Mouse (Mus musculus) layer of hippocampus, adult 8-10 months (tissue): Measurements from ENCODE around the gene Tepsin. TPM values are rescaled to one million over a fixed set of nuclear protein-coding genes. Genes with fewer than 3 reads are reported as not detected.

Source experiments
- DNase-seq, 2 experiments: peaks; one replicate each; pipeline ENCODE4 v3.0.0; 2022; ENCODE audit warnings: low spot score in 2 of 2
- total RNA-seq, 4 experiments: library from RNA; stranded (reverse); gene quantifications; 2 replicates each; pipeline ENCODE4 v1.2.4; 2022

Tepsin gene
- 10 to 100 TPM; 17.7 to 18.2 (median 18.0) TPM for total RNA-seq

DNA sequence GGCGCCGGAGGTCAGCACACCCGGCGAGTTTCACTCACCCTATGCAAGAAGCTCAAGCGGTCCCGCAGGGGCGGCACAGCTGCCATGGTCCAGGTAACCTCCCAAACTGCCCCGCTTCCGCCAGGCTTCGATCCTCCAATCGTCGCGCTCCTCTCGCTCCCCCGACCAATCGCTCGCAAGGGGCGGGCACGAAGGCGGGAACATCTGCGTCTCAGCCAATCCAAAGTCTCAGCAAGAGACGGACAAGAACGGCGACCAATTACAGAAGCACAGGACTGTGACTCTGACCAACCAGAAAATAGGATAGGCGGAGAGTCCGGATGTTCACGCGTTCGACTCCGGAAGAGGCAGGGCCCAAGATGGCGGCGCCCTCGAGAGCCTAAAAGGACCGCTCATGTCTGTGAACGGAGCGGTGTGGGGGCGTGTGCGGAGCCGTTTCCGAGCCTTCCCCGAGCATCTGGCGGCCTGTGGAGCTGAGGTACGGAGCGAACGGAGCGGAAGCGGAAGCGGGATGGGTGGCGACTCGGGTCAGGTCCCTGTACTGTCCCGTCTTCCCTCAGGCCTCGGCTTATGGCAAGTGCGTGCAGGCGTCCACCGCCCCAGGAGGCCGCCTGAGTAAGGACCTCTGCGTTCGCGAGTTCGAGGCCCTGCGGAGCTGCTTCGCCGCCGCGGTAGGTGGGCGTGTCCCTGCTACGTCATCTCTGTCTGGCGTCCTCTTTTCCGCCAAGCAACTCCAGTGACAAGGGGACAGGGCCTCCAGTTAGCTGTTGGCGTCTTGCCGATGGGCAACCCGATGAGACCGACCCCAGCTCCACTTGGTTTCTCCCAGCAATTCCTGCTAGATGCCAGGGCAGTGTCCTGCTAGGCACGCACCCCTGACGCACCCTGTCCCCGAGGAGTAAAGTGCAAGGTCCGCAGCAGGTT lies at the start of gene Tepsin, which contains the start of gene Ndufaf8:
Tepsin (minus strand) TSS at position 144 of the 924 bp plus-strand sequence.
Ndufaf8 (plus strand) TSS at position 341 of the 924 bp plus-strand sequence.
- DNase-seq, result peak; percentile 99 to 100

DNA sequence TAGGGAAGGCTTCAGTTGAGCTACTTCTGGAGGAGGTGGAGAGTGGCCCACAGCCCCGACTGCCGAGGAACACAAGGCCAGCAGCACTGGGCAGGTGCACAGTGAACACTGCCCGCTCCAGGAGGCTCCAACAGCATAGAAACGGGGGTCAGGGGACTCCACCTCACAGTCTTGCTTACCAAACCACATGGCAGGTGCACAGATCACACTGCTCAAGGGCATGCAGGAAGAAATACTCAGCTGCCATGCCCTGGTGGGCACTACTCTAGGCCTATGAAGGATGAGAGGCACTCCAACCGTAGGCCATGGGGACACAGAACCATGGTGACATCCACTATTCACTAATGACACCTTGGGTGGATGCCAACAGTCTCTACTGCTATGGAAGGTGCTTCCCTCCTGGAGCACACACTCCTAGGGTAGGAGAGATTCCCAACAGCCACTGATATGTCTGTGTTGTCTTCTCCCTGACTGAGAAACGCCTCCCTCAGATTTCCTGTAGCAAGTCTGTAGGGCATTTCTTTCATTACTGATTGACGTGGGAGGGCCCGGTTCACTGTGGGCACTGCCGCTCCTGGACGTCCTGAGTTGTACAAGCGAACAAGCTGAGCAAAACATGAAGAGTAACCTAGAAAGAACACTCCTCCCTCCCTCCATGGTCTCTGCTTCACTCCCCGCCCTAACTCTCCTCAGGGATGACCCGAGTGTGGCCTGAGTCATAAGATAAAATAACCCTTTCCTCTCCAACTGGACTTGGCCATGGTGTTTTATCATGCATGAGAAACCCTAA lies 45.4 kb upstream of the Tepsin start:
- DNase-seq, result no peak

DNA sequence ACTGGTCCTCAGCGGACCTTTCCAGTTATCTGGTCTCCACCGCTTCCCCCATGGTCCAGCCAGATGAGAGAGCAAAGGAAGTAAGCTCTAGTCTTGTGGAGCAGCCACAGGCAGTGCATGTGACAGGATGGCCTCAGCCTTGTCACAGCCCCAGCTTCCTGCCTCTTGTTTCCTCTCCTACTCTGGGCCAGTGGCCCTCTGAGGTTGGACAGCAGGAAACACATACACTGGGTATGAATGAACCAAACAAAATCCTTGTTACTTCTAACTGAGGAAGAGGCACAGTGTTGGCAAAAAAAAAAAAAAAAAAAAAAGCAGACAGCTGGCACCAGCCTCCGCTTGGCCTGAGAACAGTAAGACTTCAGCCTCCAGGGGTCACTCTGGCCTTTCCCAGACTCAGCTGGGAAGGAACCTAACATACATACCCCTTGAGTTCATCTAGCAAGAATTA lies 44.1 kb upstream of the Tepsin start:
- DNase-seq, result peak in 1 of 2 experiments; percentile 40

DNA sequence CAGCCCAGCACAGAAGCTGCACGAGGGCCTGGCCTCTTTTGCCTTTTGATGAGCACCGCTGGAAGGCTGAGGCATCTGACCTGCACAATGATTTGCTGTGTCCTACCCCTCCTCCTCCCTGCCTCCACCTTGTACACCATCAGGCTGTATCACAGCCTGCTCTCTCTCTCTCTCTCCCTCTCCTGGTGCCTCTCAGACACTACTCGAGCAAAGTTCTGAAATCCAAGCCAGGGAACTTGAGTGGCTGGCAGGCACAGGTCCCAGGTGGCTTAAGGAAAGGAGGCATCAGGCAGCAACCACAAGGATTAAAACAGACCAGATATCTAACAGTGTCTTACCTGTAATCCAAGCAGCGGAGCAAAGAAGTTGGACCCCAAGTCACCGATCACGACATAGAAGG lies 41.7 kb upstream of the Tepsin start:
- no peak for DNase-seq

DNA sequence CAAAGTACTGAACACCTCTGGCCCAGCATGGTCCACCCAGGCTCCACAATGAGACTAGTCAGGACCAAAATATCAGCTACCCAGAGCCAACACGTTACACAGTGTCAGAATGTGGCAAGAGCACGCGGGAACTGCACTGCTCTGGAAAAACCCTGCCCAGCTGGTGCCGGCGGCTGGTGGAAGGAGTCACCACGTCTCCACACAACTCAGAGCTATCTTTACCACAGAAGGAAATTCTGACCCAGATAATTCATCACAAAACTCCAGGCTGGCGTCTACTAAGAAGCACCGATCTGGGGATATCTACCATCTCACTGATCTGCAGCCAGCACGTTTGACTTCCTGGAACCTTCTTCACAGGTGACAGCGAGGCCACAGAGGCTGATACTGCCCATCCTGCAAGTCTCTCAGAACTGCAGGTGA lies 40.8 kb upstream of the Tepsin start:
- no peak for DNase-seq

DNA sequence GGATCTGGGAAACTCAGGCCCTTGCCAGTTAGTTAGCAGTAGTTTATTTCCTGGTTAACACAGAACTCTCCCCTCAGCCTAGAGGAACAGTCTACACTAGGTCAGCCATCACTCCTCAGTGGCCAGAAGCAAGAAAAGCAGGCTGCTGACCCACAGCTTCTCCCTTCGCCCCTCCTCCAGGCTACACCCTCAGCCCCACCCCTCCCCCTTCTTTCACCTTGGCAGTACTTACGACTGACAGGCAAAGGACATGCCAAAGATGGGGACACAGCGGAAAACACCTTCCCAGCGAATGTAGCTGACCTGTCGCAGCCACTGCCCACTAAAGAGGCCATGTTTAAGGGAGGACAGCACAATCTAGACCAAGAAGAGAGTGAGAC lies 39.1 kb upstream of the Tepsin start:
- no peak for DNase-seq

DNA sequence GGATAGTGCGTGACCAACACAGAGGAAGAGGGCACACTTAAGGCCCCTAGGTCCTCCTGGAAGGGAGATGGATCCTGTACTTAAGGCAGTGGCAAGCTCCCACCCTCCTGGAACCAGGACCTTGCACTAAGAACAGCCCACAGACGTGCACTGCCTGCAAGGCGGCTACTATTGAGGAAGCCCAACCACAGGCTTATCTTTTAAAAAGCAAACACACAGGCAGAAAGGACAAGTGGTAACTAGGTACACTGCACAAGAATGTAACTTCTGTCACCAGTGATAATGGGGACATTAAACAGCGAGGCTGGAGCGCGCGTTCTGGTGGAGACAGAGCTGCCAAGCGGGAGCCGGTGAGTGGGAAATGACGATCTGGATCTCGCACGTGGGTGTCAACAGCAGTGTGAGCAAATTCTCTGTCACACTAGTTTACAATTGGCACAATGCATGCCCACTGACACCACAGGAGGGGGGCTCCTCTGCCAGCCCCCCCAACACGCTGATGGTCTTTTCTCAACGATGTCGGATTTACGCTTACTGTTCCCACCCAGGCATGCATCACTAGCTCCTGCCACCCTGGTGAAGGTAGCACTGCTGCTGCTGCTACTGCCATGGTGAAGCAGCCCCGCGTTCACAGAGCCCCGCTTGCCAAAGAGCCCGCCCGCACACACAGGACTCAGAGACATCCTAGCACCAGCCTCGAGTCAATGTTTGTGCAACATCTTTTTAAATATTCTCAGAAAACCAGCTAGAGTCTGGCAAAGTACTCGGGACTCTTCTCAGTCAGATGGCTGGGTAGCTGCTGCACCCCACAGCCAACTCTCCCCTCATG lies 38.5 kb upstream of the Tepsin start:
- DNase-seq, result peak; percentile 77 to 80

DNA sequence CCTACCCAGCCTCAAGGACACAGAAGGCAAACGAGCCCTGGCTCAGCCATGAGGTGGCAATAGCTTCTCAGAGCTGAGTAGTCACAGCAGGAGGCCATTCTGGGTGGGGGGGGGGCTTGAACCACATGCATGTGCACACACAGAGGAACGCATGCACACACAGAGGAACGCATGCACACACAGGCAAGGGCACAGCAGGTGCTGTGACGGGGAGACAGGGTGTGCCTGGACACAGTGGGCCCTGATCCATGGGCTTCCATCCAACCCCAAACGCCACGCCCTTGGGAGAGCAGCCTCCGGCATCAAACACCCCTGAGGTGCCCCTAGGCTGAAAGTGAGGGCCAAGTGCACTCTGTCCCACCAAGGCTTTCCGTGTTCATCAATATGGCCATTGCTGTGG lies 37.7 kb upstream of the Tepsin start:
- DNase-seq, result no peak

DNA sequence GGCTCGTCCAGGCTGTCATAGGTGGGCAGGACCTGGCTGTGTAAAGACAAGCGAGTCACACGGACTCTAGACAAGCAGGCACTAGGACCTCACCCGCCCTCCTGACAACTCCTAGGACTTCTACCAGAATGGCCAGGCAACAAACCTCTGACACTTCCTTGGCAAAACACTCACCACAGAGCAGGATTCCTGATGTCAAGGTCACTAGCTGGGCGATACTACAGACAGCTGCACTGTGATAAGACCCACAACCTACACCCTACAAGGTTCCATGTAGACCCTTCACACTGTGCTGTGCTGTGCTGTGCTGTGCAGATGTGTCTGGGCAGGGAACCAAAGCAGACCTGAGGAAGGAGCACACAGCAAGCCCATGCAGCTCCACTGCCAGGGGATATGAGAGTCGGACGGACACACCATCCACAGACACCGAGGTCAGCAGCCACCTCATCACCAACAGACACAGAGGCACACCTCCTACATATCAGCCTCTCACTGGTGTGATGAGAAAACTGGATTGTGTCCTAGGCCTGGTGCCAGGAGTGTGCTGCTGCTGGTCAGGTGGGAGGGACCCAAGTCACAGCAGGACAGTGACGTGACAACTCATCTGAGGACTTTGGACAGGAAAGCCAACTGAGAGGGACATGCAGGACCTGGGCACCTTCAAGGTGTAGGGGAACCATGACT lies 36.5 kb upstream of the Tepsin start:
- no peak for DNase-seq

DNA sequence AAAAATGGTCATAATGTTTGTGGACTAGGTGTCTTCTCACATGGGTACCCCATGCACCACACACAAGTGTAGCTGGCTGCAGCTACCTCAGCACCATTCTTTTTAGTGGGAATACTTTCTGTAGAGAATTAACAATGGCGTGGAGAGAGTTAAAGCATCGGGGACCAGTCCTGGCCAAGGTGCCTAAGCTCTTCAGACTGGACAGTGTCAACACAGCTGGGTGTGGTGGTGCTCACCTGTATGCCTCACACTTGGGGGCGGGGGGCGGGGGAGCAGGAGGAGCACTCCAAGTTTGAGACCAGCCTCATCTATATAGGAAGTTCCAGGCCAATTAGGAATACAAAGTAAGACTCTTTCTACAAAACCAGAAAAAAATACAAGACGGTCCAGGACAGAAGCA lies 35.6 kb upstream of the Tepsin start:
- no peak for DNase-seq

DNA sequence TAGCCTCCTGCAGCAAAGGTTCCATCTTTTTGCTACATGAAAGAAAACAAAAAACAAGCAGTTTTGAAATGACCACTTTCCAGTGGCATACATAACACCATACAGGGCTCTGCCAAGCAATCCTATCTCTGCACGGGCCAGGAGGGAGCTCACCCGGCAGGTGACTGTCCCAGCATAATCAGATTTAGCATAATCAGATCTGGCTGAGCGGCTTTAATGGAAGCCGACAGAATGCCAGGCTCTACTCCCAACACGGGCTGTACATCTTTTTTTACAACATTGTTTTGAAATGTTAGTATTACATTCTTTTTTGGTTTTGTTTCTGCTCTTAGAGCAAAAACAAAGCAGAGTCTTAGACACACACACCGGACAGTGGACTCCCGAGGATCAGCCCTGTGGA lies 30.8 kb upstream of the Tepsin start:
- DNase-seq, result no peak

DNA sequence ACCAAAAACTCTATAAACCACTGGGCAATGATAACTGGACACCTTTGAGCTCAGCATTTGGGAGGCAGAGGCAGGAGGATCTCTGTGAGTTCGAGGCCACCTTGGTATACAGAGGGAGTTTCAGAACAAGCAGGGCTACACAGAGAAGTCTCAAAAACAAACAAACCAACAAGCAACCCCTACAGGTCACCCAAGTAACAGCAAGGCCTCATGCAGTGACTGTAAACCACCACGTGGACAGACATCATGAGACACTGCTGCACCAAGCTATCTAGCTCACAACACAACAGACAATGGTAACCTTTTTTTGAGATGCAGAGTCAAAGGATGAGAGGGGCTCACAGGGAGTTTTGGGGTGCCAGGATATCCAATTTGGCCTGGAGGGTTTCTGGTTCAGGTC lies 28.3 kb upstream of the Tepsin start:
- no peak for DNase-seq

DNA sequence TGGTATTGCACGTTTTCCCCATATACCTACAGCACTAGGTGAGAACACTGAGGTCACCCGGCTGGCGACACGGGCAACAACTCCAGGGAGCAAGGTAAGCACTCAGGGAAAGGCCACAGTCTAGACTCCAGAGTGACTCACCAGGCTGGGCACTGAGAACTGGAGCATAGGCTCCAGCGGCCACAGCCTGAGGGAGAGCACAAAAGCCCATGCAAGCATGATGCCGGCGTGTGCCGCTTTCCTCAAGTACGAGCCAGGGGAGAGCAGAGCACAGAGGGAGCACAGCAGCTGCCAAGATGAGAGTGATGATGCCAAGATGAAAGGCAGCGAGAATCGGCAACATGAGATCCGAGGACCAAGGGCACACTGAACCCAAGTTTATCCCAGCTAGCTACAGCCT lies 23.6 kb upstream of the Tepsin start:
- DNase-seq, result no peak

DNA sequence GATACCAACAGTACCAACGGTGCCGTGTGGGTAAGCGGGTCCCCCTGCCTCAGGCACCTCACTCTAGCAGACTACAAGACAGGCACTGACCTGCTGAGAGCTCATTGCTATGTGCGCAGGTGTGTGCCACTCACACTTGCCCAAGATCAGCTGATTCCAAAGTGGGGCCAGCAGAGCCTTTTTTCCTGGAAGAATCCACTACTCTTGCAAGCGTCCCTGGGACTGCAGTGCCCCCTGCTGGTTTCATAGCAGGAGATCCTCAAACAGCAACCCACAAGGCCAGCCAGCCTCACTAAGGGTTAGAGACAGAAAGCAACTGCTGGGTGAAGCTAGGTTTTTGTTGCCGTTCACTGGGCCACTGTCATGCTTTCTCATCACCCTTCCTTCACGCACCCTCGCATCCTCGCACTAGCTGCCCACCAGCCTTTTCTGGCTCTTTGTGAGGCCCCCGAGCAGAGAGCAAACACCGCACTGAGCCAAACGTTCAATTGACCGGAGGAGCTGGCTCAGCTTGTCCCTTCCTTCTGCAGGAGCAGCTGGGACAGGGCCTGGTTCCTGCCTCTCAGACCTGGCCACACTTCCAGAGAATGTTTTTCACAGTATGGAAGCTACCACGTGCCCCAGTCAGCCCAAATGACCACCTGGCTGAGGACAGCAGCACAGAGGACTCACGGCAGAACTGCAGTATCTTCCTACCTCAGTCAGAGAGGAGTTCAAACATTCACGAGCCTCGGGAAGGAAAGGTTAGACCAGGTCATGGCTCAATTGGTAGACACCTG lies 22.3 kb upstream of the Tepsin start:
- DNase-seq, result peak; percentile 72 to 74

DNA sequence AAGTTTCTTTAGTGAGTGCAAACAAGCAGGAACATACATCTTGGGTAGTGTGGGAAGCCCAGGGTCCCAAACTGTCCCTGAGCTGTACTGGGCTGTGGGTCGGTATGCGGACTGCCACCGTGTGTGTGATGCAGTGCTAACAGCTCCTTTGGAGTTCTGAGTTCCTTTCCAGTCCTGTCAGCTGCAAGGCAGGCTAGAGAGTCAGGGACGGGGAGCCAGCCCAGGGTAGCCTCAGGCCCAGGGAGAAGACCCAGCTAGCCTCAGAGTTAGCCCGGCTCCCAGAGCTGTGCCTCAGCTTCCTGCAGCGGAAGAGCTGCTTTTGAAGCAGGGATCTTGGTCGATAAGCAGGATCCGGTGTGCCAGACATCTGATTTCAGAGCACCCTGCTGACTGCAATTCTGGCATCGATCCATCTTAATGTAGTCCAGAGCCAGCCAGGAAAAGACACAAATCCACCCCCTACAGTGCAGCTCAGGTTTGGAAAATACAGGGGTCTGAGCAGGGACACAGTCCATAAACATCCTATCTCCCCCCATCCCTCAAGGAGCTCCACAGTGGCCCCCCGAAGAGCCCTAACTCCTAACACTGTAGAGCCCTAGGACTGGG lies 21.5 kb upstream of the Tepsin start:
- DNase-seq, result no peak

DNA sequence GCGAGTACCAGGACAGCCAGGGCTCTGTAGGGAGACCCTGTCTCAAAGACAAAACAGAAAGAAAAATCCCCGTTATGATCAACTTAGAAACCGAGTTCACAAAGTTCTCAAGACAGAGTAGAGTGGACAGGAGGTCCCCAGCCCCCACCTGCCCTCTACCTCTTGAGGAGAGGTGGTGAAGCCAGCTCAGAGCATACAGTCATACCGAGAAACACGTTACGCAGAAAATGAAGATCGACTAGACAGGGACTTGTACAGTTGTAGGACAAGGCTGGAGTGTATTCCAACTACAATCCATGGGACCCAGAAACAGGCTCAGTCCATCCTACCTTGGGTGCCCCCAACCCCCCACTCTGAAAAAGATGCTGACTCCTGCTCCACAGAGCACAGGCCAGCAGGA lies 20.6 kb upstream of the Tepsin start:
- no peak for DNase-seq

DNA sequence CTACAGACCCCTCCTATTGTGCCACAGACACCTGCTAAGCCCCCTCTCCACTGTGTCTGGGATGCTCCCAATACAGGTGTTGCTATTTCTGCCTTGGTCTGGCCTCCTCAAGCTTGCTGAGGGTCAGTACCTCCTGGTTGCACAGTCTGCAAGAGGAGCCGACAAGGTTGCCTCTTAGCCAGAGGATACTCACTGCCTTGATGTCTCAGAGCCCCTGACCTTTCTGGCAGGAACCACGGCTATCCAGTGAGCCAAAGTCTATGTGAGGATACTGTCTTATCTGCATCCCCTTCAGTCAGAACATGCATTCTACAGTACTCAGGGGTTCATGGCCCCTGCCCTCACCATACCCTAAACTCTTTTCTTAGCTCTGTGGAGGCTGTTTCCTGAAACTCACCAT lies 19.1 kb upstream of the Tepsin start:
- no peak for DNase-seq

DNA sequence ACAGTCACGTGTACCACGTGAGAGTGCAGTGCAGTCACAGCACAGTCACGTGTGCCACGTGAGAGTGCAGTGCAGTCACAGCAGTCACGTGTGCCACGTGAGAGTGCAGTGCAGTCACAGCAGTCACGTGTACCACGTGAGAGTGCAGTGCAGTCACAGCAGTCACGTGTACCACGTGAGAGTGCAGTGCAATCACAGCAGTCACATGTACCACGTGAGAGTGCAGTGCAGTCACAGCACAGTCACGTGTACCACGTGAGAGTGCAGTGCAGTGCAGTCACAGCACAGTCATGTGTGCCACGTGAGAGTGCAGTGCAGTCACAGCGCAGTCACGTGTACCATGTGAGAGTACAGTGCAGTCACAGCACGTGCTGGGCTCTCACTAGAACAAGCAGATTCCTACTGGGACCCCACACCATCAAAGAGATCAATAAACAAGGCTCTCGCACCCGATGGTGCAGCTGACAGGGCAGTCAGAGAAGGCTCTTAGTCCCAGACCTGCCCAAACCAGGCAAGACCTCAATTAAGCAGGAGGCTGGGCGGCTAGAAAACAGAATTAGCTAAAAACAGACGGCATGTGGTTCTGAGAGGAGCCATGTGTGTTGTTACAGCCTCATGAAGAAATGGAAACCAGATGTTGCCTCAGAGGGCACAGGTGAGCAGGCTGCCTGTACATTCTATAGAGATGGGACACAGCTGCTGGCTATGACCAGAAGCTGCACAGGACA lies 16.1 kb upstream of the Tepsin start:
- no peak for DNase-seq

DNA sequence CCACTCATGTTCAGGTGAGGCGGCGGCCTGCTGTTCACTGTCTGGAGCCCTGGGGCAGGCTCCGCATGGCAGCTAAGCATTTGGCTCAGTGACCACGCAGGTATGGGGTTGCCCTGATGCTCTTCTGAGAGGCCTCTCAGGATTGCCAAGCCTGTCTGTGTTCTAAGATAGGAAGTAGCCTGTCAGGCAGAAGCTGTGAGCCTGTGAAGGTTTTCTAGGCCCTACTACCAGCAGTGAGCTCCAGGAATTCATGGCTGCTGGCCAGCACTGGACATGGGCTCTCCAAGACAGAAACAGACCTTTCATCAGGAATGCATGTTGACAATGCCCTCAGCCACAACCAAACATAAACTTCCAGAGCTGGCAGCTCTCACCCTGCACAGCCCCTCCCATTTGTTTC lies 13.6 kb upstream of the Tepsin start:
- DNase-seq, result no peak
